Mouse (Mus musculus) ES-E14 (cell line): ENCODE results near the gene Cic.

Experiments used
- CHD2 ChIP-seq: IDR thresholded peaks from 2 replicates; pipeline ENCODE4 v1.6.1; 2014; ENCODE audit warnings: mild to moderate bottlenecking, low read depth, low read length, inconsistent platforms
- HCFC1 ChIP-seq: IDR thresholded peaks from 2 replicates; pipeline ENCODE4 v1.6.1; 2012; ENCODE audit warnings: low read length, inconsistent platforms, borderline replicate concordance; ENCODE audit not compliant: insufficient read depth
- MAFK ChIP-seq: IDR thresholded peaks from 2 replicates; pipeline ENCODE4 v1.6.1; 2014; ENCODE audit warnings: mild to moderate bottlenecking, low read depth, low read length, inconsistent platforms; ENCODE audit not compliant: insufficient read depth
- ZC3H11A ChIP-seq: IDR thresholded peaks from 2 replicates; pipeline ENCODE4 v1.6.1; 2012; ENCODE audit warnings: low read depth, mild to moderate bottlenecking, inconsistent platforms, low read length, borderline replicate concordance
- ZNF384 ChIP-seq: IDR thresholded peaks from 2 replicates; pipeline ENCODE4 v1.6.1; 2012; ENCODE audit warnings: low read depth, low read length, inconsistent platforms

GRCm38 (mm10) chr7:25286989-25287388 is 19.5 kb downstream of the Cic start:
- TF ChIP-seq ZC3H11A (no peak), HCFC1 (no peak), CHD2 (no peak), ZNF384 (no peak), MAFK (no peak)
